Mouse (Mus musculus): ENCODE results near the gene 4930544D05Rik.

DNA sequence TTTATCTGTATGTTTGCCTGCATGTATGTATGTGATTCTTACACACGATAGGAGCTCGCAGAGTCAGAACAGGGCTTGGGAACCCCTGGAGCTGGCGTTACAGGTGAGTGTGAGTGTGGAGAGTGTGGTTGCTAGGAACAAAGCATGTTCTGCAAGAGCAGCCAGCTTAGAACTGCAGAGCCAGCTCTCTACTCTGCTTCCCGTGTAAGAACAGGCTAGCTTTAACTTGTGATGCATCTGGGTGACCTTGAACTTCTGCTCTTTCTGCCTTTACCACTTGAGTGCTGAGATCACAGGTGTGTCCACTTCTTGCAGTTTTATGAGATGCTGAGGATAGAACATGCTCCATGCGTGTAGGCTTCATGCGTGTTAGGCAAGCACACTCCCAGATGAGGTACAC, 36.7 kb upstream of the 4930544D05Rik start:
- TF ChIP-seq CTCF (conservative IDR thresholded peaks at IDR 0.05; ENCODE audit: low read length), result no peak
- TF ChIP-seq POU5F1 (IDR thresholded peaks at IDR 0.05; ENCODE audit: borderline replicate concordance, low read length), result no peak
- no peak for TF ChIP-seq NANOG (IDR thresholded peaks at IDR 0.05; ENCODE audit: borderline replicate concordance, low read length)

Data from E14TG2a.4 (cell line).